Mouse (Mus musculus): Measurements from ENCODE around the gene Ptger3. TPM values are rescaled to one million over a fixed set of nuclear protein-coding genes. Genes with fewer than 3 reads are reported as not detected.
A peak's percentile ranks its signal among the peaks of the same experiment; 100 is the strongest.

Gene Ptger3
- polyA plus RNA-seq, 1 experiment from 2014 or later, result 0.85 TPM

- no peak for DNase-seq (ENCODE audit: low spot score, missing footprints)
- no peaks in the 10 kb centered on the region for H3K4me1 ChIP-seq (ENCODE audit: control insufficient read depth, insufficient read depth, low read length)
- H3K27ac ChIP-seq (ENCODE audit: low read depth, low read length), result no peak overlapping the region
- ATAC-seq (ENCODE audit: low FRiP score), result no peak
- 75% methylated on average over 1 of the region's 1 CpGs for WGBS
- no peaks in the 10 kb centered on the region for H3K36me3 ChIP-seq (ENCODE audit: control insufficient read depth, insufficient read depth, low read length)
- H3K4me3 ChIP-seq (ENCODE audit: low read depth, low read length), result no peak overlapping the region
- H3K27me3 ChIP-seq (ENCODE audit: control insufficient read depth, insufficient read depth, low read length), result no peaks in the 10 kb centered on the region
- H3K9ac ChIP-seq (ENCODE audit: low read length), result no peak overlapping the region
- no peak overlapping the region for H3K4me2 ChIP-seq
- H3K9me3 ChIP-seq (ENCODE audit: control insufficient read depth, low read length), result no peaks in the 10 kb centered on the region
Observed at GRCm38 (mm10) chr3:157665471-157665870, 98.8 kb downstream of the Ptger3 start.

GRCm38 (mm10) chr3:157666142-157666541, 99.5 kb downstream of the Ptger3 start:
- Histone ChIP-seq H3K27me3 (ENCODE audit: control insufficient read depth, insufficient read depth, low read length) (no peaks in the 10 kb centered on the region), H3K9ac (ENCODE audit: low read length) (no peak overlapping the region), H3K4me2 (no peak overlapping the region), H3K27ac (ENCODE audit: low read depth, low read length) (no peak overlapping the region), H3K4me1 (ENCODE audit: control insufficient read depth, insufficient read depth, low read length) (no peaks in the 10 kb centered on the region), H3K36me3 (ENCODE audit: control insufficient read depth, insufficient read depth, low read length) (no peaks in the 10 kb centered on the region), H3K4me3 (ENCODE audit: low read depth, low read length) (no peak overlapping the region), H3K9me3 (ENCODE audit: control insufficient read depth, low read length) (no peaks in the 10 kb centered on the region)
- 73% methylated on average over 2 of the region's 2 CpGs for WGBS
- ATAC-seq (ENCODE audit: low FRiP score) (no peak), DNase-seq (ENCODE audit: low spot score, missing footprints) (no peak)

GRCm38 (mm10) chr3:157686105-157686504, 119.4 kb downstream of the Ptger3 start:
- Histone ChIP-seq H3K36me3 (ENCODE audit: control insufficient read depth, insufficient read depth, low read length) (no peaks in the 10 kb centered on the region), H3K27me3 (ENCODE audit: control insufficient read depth, insufficient read depth, low read length) (no peaks in the 10 kb centered on the region)
- 84% methylated on average over 3 of the region's 3 CpGs for WGBS

GRCm38 (mm10) chr3:157688419-157689162, 121.9 kb downstream of the Ptger3 start:
- no peak for DNase-seq (ENCODE audit: low spot score, missing footprints)
- no peak overlapping the region for H3K27ac ChIP-seq (ENCODE audit: low read depth, low read length)
- H3K4me2 ChIP-seq, result no peak overlapping the region
- H3K4me3 ChIP-seq (ENCODE audit: low read depth, low read length), result no peak overlapping the region
- WGBS, result 65% methylated on average over 6 of the region's 6 CpGs
- H3K36me3 ChIP-seq (ENCODE audit: control insufficient read depth, insufficient read depth, low read length), result no peaks in the 10 kb centered on the region
- H3K4me1 ChIP-seq (ENCODE audit: control insufficient read depth, insufficient read depth, low read length), result no peaks in the 10 kb centered on the region
- no peaks in the 10 kb centered on the region for H3K27me3 ChIP-seq (ENCODE audit: control insufficient read depth, insufficient read depth, low read length)
- no peak for ATAC-seq (ENCODE audit: low FRiP score)
- H3K9ac ChIP-seq (ENCODE audit: low read length), result no peak overlapping the region
- no peaks in the 10 kb centered on the region for H3K9me3 ChIP-seq (ENCODE audit: control insufficient read depth, low read length)

More at GRCm38 (mm10) chr3:157686105-157686504, 119.4 kb downstream of the Ptger3 start:
- no peak overlapping the region for H3K4me2 ChIP-seq
- no peak for DNase-seq (ENCODE audit: low spot score, missing footprints)
- no peak overlapping the region for H3K27ac ChIP-seq (ENCODE audit: low read depth, low read length)
- no peak for ATAC-seq (ENCODE audit: low FRiP score)
- H3K4me3 ChIP-seq (ENCODE audit: low read depth, low read length), result no peak overlapping the region
- no peaks in the 10 kb centered on the region for H3K4me1 ChIP-seq (ENCODE audit: control insufficient read depth, insufficient read depth, low read length)
- H3K9ac ChIP-seq (ENCODE audit: low read length), result no peak overlapping the region
- no peaks in the 10 kb centered on the region for H3K9me3 ChIP-seq (ENCODE audit: control insufficient read depth, low read length)

MicroRNAs within 50 kb of the gene (microRNA counts, 519-probe panel; counts per million panel counts)
- not detected for microRNA mmu-miR-186

Small RNA genes lying within 50 kb of the gene (microRNA-seq; reads per million reads assigned to microRNA genes)
- 1,002 reads per million, percentile 77 among the genes with 10 or more reads in this experiment for gene Mir186

Other genes starting within 250 kb of the Ptger3 start
- 170 and 182 TPM in 2 replicates for gene Zranb2, start 32.7 kb upstream of the Ptger3 start, polyA plus RNA-seq (2014; fragmentation: Nextera tagmentation; extraction: Ambion mirVana)